Mouse (Mus musculus) frontal cortex, postnatal 10 days (tissue): Measurements from ENCODE around the gene Ube4b.
A peak's percentile ranks its signal among the peaks of the same experiment; 100 is the strongest.

Experiments used
- DNase-seq, 2 experiments: peaks; one replicate each; pipeline ENCODE4 v3.0.0; 2022; ENCODE audit warnings: low spot score in 2 of 2, mixed read lengths in 1 of 2

Gene Ube4b

GRCm38 (mm10) chr4:149306712-149307595 lies 119.6 kb downstream of the Ube4b start:
- peak; percentile 68 to 69 for DNase-seq

- DNase-seq: no peak
These were observed 120.5 kb downstream of the Ube4b start for GRCm38 (mm10) chr4:149305761-149306711.

GRCm38 (mm10) chr4:149304466-149304865 lies 122.1 kb downstream of the Ube4b start:
- DNase-seq: no peak

- no peak for DNase-seq
These were observed 123.0 kb downstream of the Ube4b start for GRCm38 (mm10) chr4:149303502-149303901.

- no peak for DNase-seq
These were observed 123.8 kb downstream of the Ube4b start for GRCm38 (mm10) chr4:149302751-149303150.

GRCm38 (mm10) chr4:149302136-149302535 lies 124.4 kb downstream of the Ube4b start:
- DNase-seq: no peak

GRCm38 (mm10) chr4:149296501-149296900 lies 130.0 kb downstream of the Ube4b start:
- no peak for DNase-seq

- DNase-seq: no peak
These were observed 133.6 kb downstream of the Ube4b start for GRCm38 (mm10) chr4:149292984-149293383.

- DNase-seq: no peak
These were observed 135.5 kb downstream of the Ube4b start for GRCm38 (mm10) chr4:149291061-149291460.

- DNase-seq: no peak
These were observed 136.3 kb downstream of the Ube4b start for GRCm38 (mm10) chr4:149290157-149290750.

GRCm38 (mm10) chr4:149286287-149287137 lies 140.0 kb downstream of the Ube4b start:
- no peak for DNase-seq

GRCm38 (mm10) chr4:149285691-149286090 lies 140.9 kb downstream of the Ube4b start:
- DNase-seq: no peak

- no peak for DNase-seq
These were observed 143.5 kb downstream of the Ube4b start for GRCm38 (mm10) chr4:149283018-149283417.

- no peak for DNase-seq
These were observed 144.4 kb downstream of the Ube4b start for GRCm38 (mm10) chr4:149282025-149282738.
